ENCODE assay signal across 9 mouse cellular contexts in genomic region chr9:96739808-96740711, GRCm38 (mm10). TPM values are rescaled to one million over a fixed set of nuclear protein-coding genes. Genes with fewer than 3 reads are reported as not detected.
DNase-seq lines count a peak whose midpoint lies in the region; ATAC-seq and TF ChIP-seq lines count a peak whose summit lies in the region.
"Had no signal": no experiment of that assay in that cellular context is flagged by ENCODE, and none has a peak within 500 bp of the region (broad histone marks: within the 10 kb centered on the region; RNA-seq: fewer than 3 reads in every experiment).

No protein-coding gene starts in this region.

- no peak overlapping the region for H3K9ac ChIP-seq in kidney, embryonic 16.5 days (replicated peaks; ENCODE audit: low read length)
- H3K9ac ChIP-seq in hindbrain, embryonic 16.5 days (ENCODE audit: low read depth, low read length) = no peak overlapping the region
- H3K9ac ChIP-seq in forebrain, embryonic 15.5 days (replicated peaks) = no peak overlapping the region

- peak overlapping the region; percentile 32; the same call in 1 of the 2 replicates for H3K27ac ChIP-seq in kidney, adult 2 months (ENCODE audit: insufficient read depth, low read depth, low read length)
- H3K27ac ChIP-seq in kidney, embryonic 16.5 days (ENCODE audit: low read length) = no peak overlapping the region
- H3K27ac ChIP-seq in hindbrain, embryonic 16.5 days (ENCODE audit: low read depth, low read length) = no peak overlapping the region
- H3K27ac ChIP-seq in thymus, adult 2 months (ENCODE audit: control insufficient read depth, insufficient read depth, low read length) = no peak overlapping the region
- H3K27ac ChIP-seq in forebrain, embryonic 15.5 days (replicated peaks) = no peak overlapping the region

- H3K4me2 ChIP-seq in kidney, embryonic 16.5 days (replicated peaks; ENCODE audit: low read depth, low read length) = no peak overlapping the region
- no peak overlapping the region for H3K4me2 ChIP-seq in hindbrain, embryonic 16.5 days (ENCODE audit: low read length)
- H3K4me2 ChIP-seq in forebrain, embryonic 15.5 days (replicated peaks) = no peak overlapping the region
- H3K4me2 ChIP-seq: liver, embryonic 11.5 days had no signal

- H3K27me3 ChIP-seq in kidney, adult 2 months (replicated peaks; ENCODE audit: control insufficient read depth, insufficient read depth, low read length) = no peaks in the 10 kb centered on the region
- no peaks in the 10 kb centered on the region for H3K27me3 ChIP-seq in kidney, embryonic 16.5 days (ENCODE audit: insufficient read depth, low read length)
- no peaks in the 10 kb centered on the region for H3K27me3 ChIP-seq in hindbrain, embryonic 16.5 days (replicated peaks; ENCODE audit: control insufficient read depth, insufficient read depth, low read length)
- no peaks in the 10 kb centered on the region for H3K27me3 ChIP-seq in thymus, adult 2 months (ENCODE audit: control insufficient read depth, insufficient read depth, low read length)
- no peaks in the 10 kb centered on the region for H3K27me3 ChIP-seq in forebrain, embryonic 15.5 days

- DNase-seq in kidney, adult 2 months = peak; percentile 25
- DNase-seq in T-cell, adult 2 months (ENCODE audit: low spot score) = peak; percentile 4
- peak; percentile 54 to 63 for DNase-seq in natural killer cell, adult 2 months (ENCODE audit: low spot score in 2 of 2)
- DNase-seq in thymus, adult 2 months = no peak

- no peaks in the 10 kb centered on the region for H3K9me3 ChIP-seq in kidney, embryonic 16.5 days (ENCODE audit: low read length)
- H3K9me3 ChIP-seq in hindbrain, embryonic 16.5 days (ENCODE audit: control insufficient read depth, low read length) = peaks cover 3% of the 10 kb centered on the region; the same call in 1 of the 2 replicates
- H3K9me3 ChIP-seq in forebrain, embryonic 15.5 days = no peaks in the 10 kb centered on the region

- H3K36me3 ChIP-seq in kidney, adult 2 months (ENCODE audit: control insufficient read depth, insufficient read depth, low read length) = no peaks in the 10 kb centered on the region
- H3K36me3 ChIP-seq in kidney, embryonic 16.5 days (ENCODE audit: insufficient read depth, low read length) = no peaks in the 10 kb centered on the region
- H3K36me3 ChIP-seq in hindbrain, embryonic 16.5 days (ENCODE audit: control insufficient read depth, insufficient read depth, low read length) = no peaks in the 10 kb centered on the region
- no peaks in the 10 kb centered on the region for H3K36me3 ChIP-seq in thymus, adult 2 months (ENCODE audit: control insufficient read depth, insufficient read depth, low read length)
- H3K36me3 ChIP-seq in forebrain, embryonic 15.5 days = no peaks in the 10 kb centered on the region

- TF ChIP-seq CTCF in kidney, adult 2 months (conservative IDR thresholded peaks at IDR 0.05; ENCODE audit: insufficient read depth, insufficient read length, low read depth, low read length) = no peak
- TF ChIP-seq CTCF in thymus, adult 2 months (IDR thresholded peaks at IDR 0.05; ENCODE audit: borderline replicate concordance, control insufficient read depth, extremely low read depth, insufficient read depth, low read length, poor library complexity) = no peak

- no peak for ATAC-seq in kidney, embryonic 16.5 days (ENCODE audit: low FRiP score, low TSS enrichment)
- ATAC-seq in inflammation-experienced regulatory T-cells, adult 6 months = peak; percentile 66
- ATAC-seq in hindbrain, embryonic 16.5 days = no peak
- no peak for ATAC-seq in forebrain, embryonic 15.5 days (replicated peaks)

- no peaks in the 10 kb centered on the region; the same call in 1 of the 2 replicates for H3K4me1 ChIP-seq in kidney, adult 2 months (ENCODE audit: control insufficient read depth, insufficient read depth, low read length)
- no peaks in the 10 kb centered on the region for H3K4me1 ChIP-seq in kidney, embryonic 16.5 days (ENCODE audit: insufficient read depth, low read length)
- H3K4me1 ChIP-seq in hindbrain, embryonic 16.5 days (ENCODE audit: control insufficient read depth, insufficient read depth, low read depth, low read length) = peaks cover 4% of the 10 kb centered on the region; the same call in 1 of the 2 replicates
- peaks cover 13% of the 10 kb centered on the region for H3K4me1 ChIP-seq in thymus, adult 2 months (replicated peaks; ENCODE audit: control insufficient read depth, insufficient read depth, low read length)
- peaks cover 6% of the 10 kb centered on the region; the same call in 1 of the 2 replicates for H3K4me1 ChIP-seq in forebrain, embryonic 15.5 days

- H3K4me3 ChIP-seq in kidney, adult 2 months (ENCODE audit: insufficient read depth, low read depth, low read length) = no peak overlapping the region; the same call in 1 of the 2 replicates
- H3K4me3 ChIP-seq in kidney, embryonic 16.5 days (ENCODE audit: low read length) = no peak overlapping the region
- no peak overlapping the region for H3K4me3 ChIP-seq in hindbrain, embryonic 16.5 days (ENCODE audit: low read length)
- no peak overlapping the region for H3K4me3 ChIP-seq in thymus, adult 2 months (ENCODE audit: control insufficient read depth, insufficient read depth, low read length)
- H3K4me3 ChIP-seq in forebrain, embryonic 15.5 days = no peak overlapping the region

- no peak for TF ChIP-seq POLR2A in kidney, adult 2 months (IDR thresholded peaks at IDR 0.05; ENCODE audit: low read depth, low read length)
- TF ChIP-seq POLR2A in thymus, adult 2 months (IDR thresholded peaks at IDR 0.05; ENCODE audit: control insufficient read depth, extremely low read depth, insufficient read depth, low read length, poor library complexity) = no peak

- 71% methylated on average over 22 of the region's 22 CpGs for WGBS in kidney, adult 2 months
- 72% methylated on average over 22 of the region's 22 CpGs for WGBS in kidney, embryonic 16.5 days
- 92% methylated on average over 22 of the region's 22 CpGs for WGBS in hindbrain, embryonic 16.5 days
- 76% methylated on average over 22 of the region's 22 CpGs for WGBS in thymus, adult 2 months
- 89% methylated on average over 22 of the region's 22 CpGs for WGBS in forebrain, embryonic 15.5 days

RNA-seq across cellular contexts. Expression of gene Zbtb38, which starts 12.6 kb away (rescaled TPM):
- 10.2 and 12.9 TPM in 2 replicates for polyA plus RNA-seq in kidney, adult 2 months (2012; rRNA removed)
- 22.1 and 24.8 TPM in 2 replicates for polyA plus RNA-seq in kidney, embryonic 16.5 days (2015; fragmentation: Nextera tagmentation; extraction: Ambion mirVana)
- polyA plus RNA-seq in inflammation-experienced regulatory T-cells, adult 6 months (2017; shearing (Covaris generic)) = 10 to 100 TPM; 53.9 to 73.9 (median 69.4) TPM
- 42.5 and 43.8 TPM in 2 replicates for polyA plus RNA-seq in hindbrain, embryonic 16.5 days (2015; fragmentation: Nextera tagmentation; extraction: Ambion mirVana)
- 7.2 and 9.1 TPM in 2 replicates for polyA plus RNA-seq in thymus, adult 2 months (2012; rRNA removed)
- 48.2 and 51.0 TPM in 2 replicates for polyA plus RNA-seq in forebrain, embryonic 15.5 days (2015; fragmentation: Nextera tagmentation; extraction: Ambion mirVana)
